Mouse (Mus musculus): ENCODE results near the gene Hmgn2. TPM values are rescaled to one million over a fixed set of nuclear protein-coding genes. Genes with fewer than 3 reads are reported as not detected.

The Hmgn2 gene
- total and polyA plus RNA-seq, 3 experiments: 23.1 to 109 (median 92.3) TPM

GRCm38 (mm10) chr4:134011450-134012414, 43.3 kb upstream of the Hmgn2 start:
- Histone ChIP-seq H3K9ac (ENCODE audit: low read depth, low read length) (no peak overlapping the region), H3K4me1 (ENCODE audit: control insufficient read depth, insufficient read depth, low read length) (no peaks in the 10 kb centered on the region), H3K27ac (no peak overlapping the region), H3K36me3 (ENCODE audit: control insufficient read depth, insufficient read depth, low read length) (no peaks in the 10 kb centered on the region), H3K4me3 (no peak overlapping the region), H3K27me3 (ENCODE audit: control insufficient read depth, insufficient read depth, low read length) (peaks cover 2% of the 10 kb centered on the region; the same call in 1 of the 2 replicates), H3K79me2 (replicated peaks; ENCODE audit: control insufficient read depth, insufficient read depth, low read length) (no peaks in the 10 kb centered on the region)
- WGBS: 20% methylated on average over 16 of the region's 16 CpGs
- TF ChIP-seq CTCF (IDR thresholded peaks at IDR 0.05) (no peak), EP300 (IDR thresholded peaks at IDR 0.05; ENCODE audit: insufficient read depth, low read depth, low read length) (no peak), POLR2A (IDR thresholded peaks at IDR 0.05; ENCODE audit: insufficient read depth, low read depth, low read length) (no peak)
- DNase-seq: no peak
- intact Hi-C loops (cut with DNase I): no loop called here

GRCm38 (mm10) chr4:134009709-134010108, 41.3 kb upstream of the Hmgn2 start:
- TF ChIP-seq CTCF (IDR thresholded peaks at IDR 0.05) (no peak), POLR2A (IDR thresholded peaks at IDR 0.05; ENCODE audit: insufficient read depth, low read depth, low read length) (no peak), EP300 (IDR thresholded peaks at IDR 0.05; ENCODE audit: insufficient read depth, low read depth, low read length) (no peak)
- intact Hi-C loops (cut with DNase I): no loop called here
- DNase-seq: no peak
- WGBS: 70% methylated on average over 6 of the region's 6 CpGs
- Histone ChIP-seq H3K27ac (no peak overlapping the region), H3K4me3 (no peak overlapping the region), H3K36me3 (ENCODE audit: control insufficient read depth, insufficient read depth, low read length) (no peaks in the 10 kb centered on the region), H3K4me1 (ENCODE audit: control insufficient read depth, insufficient read depth, low read length) (no peaks in the 10 kb centered on the region), H3K9ac (ENCODE audit: low read depth, low read length) (no peak overlapping the region), H3K79me2 (replicated peaks; ENCODE audit: control insufficient read depth, insufficient read depth, low read length) (no peaks in the 10 kb centered on the region), H3K27me3 (ENCODE audit: control insufficient read depth, insufficient read depth, low read length) (no peaks in the 10 kb centered on the region)

- no peak for DNase-seq
- TF ChIP-seq POLR2A (IDR thresholded peaks at IDR 0.05; ENCODE audit: insufficient read depth, low read depth, low read length): no peak
- Histone ChIP-seq H3K27me3 (ENCODE audit: control insufficient read depth, insufficient read depth, low read length) (no peaks in the 10 kb centered on the region), H3K4me1 (ENCODE audit: control insufficient read depth, insufficient read depth, low read length) (no peaks in the 10 kb centered on the region), H3K27ac (no peak overlapping the region), H3K79me2 (replicated peaks; ENCODE audit: control insufficient read depth, insufficient read depth, low read length) (no peaks in the 10 kb centered on the region), H3K36me3 (ENCODE audit: control insufficient read depth, insufficient read depth, low read length) (no peaks in the 10 kb centered on the region), H3K9ac (ENCODE audit: low read depth, low read length) (no peak overlapping the region), H3K4me3 (no peak overlapping the region)
- 89% methylated on average over 3 of the region's 3 CpGs for WGBS
- intact Hi-C loops (cut with DNase I): no loop called here
Observed at GRCm38 (mm10) chr4:134006845-134007244, 38.4 kb upstream of the Hmgn2 start.

GRCm38 (mm10) chr4:134005581-134006358, 37.3 kb upstream of the Hmgn2 start:
- Histone ChIP-seq H3K4me3 (no peak overlapping the region), H3K36me3 (ENCODE audit: control insufficient read depth, insufficient read depth, low read length) (no peaks in the 10 kb centered on the region), H3K27me3 (ENCODE audit: control insufficient read depth, insufficient read depth, low read length) (no peaks in the 10 kb centered on the region), H3K27ac (no peak overlapping the region), H3K79me2 (replicated peaks; ENCODE audit: control insufficient read depth, insufficient read depth, low read length) (no peaks in the 10 kb centered on the region), H3K4me1 (ENCODE audit: control insufficient read depth, insufficient read depth, low read length) (no peaks in the 10 kb centered on the region), H3K9ac (ENCODE audit: low read depth, low read length) (no peak overlapping the region)
- DNase-seq: peak in 1 of 2 experiments; percentile 24
- WGBS: 44% methylated on average over 12 of the region's 12 CpGs
- intact Hi-C loops (cut with DNase I): no loop called here
- TF ChIP-seq POLR2A (IDR thresholded peaks at IDR 0.05; ENCODE audit: insufficient read depth, low read depth, low read length): no peak
- no peak for TF ChIP-seq CTCF (IDR thresholded peaks at IDR 0.05)
- TF ChIP-seq EP300 (IDR thresholded peaks at IDR 0.05; ENCODE audit: insufficient read depth, low read depth, low read length): no peak

GRCm38 (mm10) chr4:134002903-134003302, 34.5 kb upstream of the Hmgn2 start:
- no peaks in the 10 kb centered on the region for H3K27me3 ChIP-seq (ENCODE audit: control insufficient read depth, insufficient read depth, low read length)
- intact Hi-C loops (cut with DNase I): no loop called here
- no peaks in the 10 kb centered on the region for H3K4me1 ChIP-seq (ENCODE audit: control insufficient read depth, insufficient read depth, low read length)
- H3K79me2 ChIP-seq (replicated peaks; ENCODE audit: control insufficient read depth, insufficient read depth, low read length): no peaks in the 10 kb centered on the region
- no peak for TF ChIP-seq EP300 (IDR thresholded peaks at IDR 0.05; ENCODE audit: insufficient read depth, low read depth, low read length)
- TF ChIP-seq POLR2A (IDR thresholded peaks at IDR 0.05; ENCODE audit: insufficient read depth, low read depth, low read length): no peak
- no peak for TF ChIP-seq CTCF (IDR thresholded peaks at IDR 0.05)
- no peak overlapping the region for H3K4me3 ChIP-seq
- WGBS: 63% methylated on average over 5 of the region's 5 CpGs
- H3K36me3 ChIP-seq (ENCODE audit: control insufficient read depth, insufficient read depth, low read length): no peaks in the 10 kb centered on the region
- DNase-seq: no peak
- H3K9ac ChIP-seq (ENCODE audit: low read depth, low read length): no peak overlapping the region
- H3K27ac ChIP-seq: no peak overlapping the region
